In the genomic region with DNA sequence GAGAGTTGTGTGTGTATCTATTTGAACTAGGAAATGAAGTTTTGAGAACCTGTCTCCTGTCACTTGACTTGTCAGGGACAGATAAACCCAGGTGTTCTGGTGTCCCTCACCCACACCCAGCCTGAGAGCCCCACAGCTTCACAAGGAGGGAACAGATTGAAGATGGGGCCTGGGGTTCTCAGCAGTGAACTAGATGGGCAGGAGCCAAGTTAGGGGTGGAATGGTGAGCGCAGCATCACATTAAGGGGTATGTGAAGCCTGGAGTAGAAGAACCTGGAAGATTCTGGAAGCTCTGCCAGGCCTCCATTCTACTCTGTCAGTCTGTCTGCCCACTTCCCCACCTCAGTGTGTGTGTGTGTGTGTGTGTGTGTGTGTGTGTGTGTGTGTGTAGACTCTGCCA, we compare ENCODE assay signal across 21 mouse cellular contexts.
DNase-seq lines count a peak whose midpoint lies in the region; ATAC-seq and TF ChIP-seq lines count a peak whose summit lies in the region.
"Had no signal": no experiment of that assay in that cellular context is flagged by ENCODE, and none has a peak within 500 bp of the region (broad histone marks: within the 10 kb centered on the region; RNA-seq: fewer than 3 reads in every experiment).

No protein-coding gene starts in this region.

- peak overlapping the region; percentile 57; the same call in 1 of the 2 replicates for H3K27ac ChIP-seq in forebrain, postnatal 0 days (ENCODE audit: low read depth, low read length)
- no peak overlapping the region for H3K27ac ChIP-seq in forebrain, embryonic 11.5 days (ENCODE audit: low read depth, low read length)
- H3K27ac ChIP-seq: embryonic facial prominence, embryonic 10.5 days; embryonic facial prominence, embryonic 12.5 days; forebrain, embryonic 12.5 days had no signal

- no peaks in the 10 kb centered on the region for H3K27me3 ChIP-seq in forebrain, postnatal 0 days (ENCODE audit: insufficient read depth, low read length)
- H3K27me3 ChIP-seq in forebrain, embryonic 11.5 days (ENCODE audit: control insufficient read depth, insufficient read depth, low read length), result no peaks in the 10 kb centered on the region
- H3K27me3 ChIP-seq: CH12.LX; embryonic facial prominence, embryonic 12.5 days; forebrain, embryonic 12.5 days; Patski had no signal

- no peaks in the 10 kb centered on the region for H3K36me3 ChIP-seq in forebrain, postnatal 0 days (ENCODE audit: insufficient read depth)
- H3K36me3 ChIP-seq in forebrain, embryonic 11.5 days (ENCODE audit: control insufficient read depth, insufficient read depth, low read length), result no peaks in the 10 kb centered on the region
- H3K36me3 ChIP-seq: embryonic facial prominence, embryonic 10.5 days; embryonic facial prominence, embryonic 12.5 days; forebrain, embryonic 12.5 days; G1E had no signal

- no peaks in the 10 kb centered on the region for H3K9me3 ChIP-seq in forebrain, postnatal 0 days (ENCODE audit: low read length)
- H3K9me3 ChIP-seq in forebrain, embryonic 11.5 days (ENCODE audit: control insufficient read depth, low read length), result no peaks in the 10 kb centered on the region
- H3K9me3 ChIP-seq: embryonic facial prominence, embryonic 10.5 days; embryonic facial prominence, embryonic 12.5 days; forebrain, embryonic 12.5 days had no signal

- 91% methylated on average over 1 of the region's 1 CpGs for WGBS in forebrain, postnatal 0 days
- 75% methylated on average over 1 of the region's 1 CpGs for WGBS in forebrain, embryonic 11.5 days

- no peak for DNase-seq in cerebellum, adult 9-11 months
- DNase-seq in cerebellum, adult 8-10 months, result peak; percentile 21
- DNase-seq in cerebellum, adult 11 months, result no peak
- DNase-seq in forebrain, postnatal 0 days, result no peak
- DNase-seq in forebrain, embryonic 11.5 days (ENCODE audit: low spot score), result no peak
- DNase-seq in left cerebral cortex, postnatal 4 days, result peak; percentile 37
- DNase-seq in left cerebral cortex, postnatal 36 days (ENCODE audit: low spot score in 2 of 2), result no peak
- DNase-seq: adrenal gland, adult 8-10 months; adrenal gland, postnatal 14 days; adrenal gland, postnatal 36 days; B cell, adult 2 months had no signal

- peak; percentile 32; the same call in 1 of the 2 replicates for ATAC-seq in cerebellum, adult (ENCODE audit: insufficient number of reproducible peaks, low FRiP score, low TSS enrichment)
- ATAC-seq in forebrain, postnatal 0 days, result no peak
- ATAC-seq in forebrain, embryonic 11.5 days (replicated peaks; ENCODE audit: low FRiP score), result no peak
- ATAC-seq: activated CD4-positive, CD25-positive, alpha-beta regulatory T cell, adult 4 months; CD4-positive, CD25-positive, alpha-beta regulatory T cell, adult 4 months; forebrain, embryonic 14.5 days; Patski had no signal

- H3K4me3 ChIP-seq in forebrain, postnatal 0 days (ENCODE audit: low read depth, low read length), result no peak overlapping the region
- H3K4me3 ChIP-seq in forebrain, embryonic 11.5 days (ENCODE audit: low read depth, low read length), result no peak overlapping the region
- H3K4me3 ChIP-seq: embryonic facial prominence, embryonic 10.5 days; embryonic facial prominence, embryonic 12.5 days; forebrain, embryonic 12.5 days had no signal

- intact Hi-C loops in left cerebral cortex, postnatal 4 days (cut with DNase I), result no loop called here
- intact Hi-C loops in left cerebral cortex, postnatal 36 days (cut with DNase I), result no loop called here

- H3K4me2 ChIP-seq in forebrain, postnatal 0 days (ENCODE audit: low read depth), result no peak overlapping the region
- H3K4me2 ChIP-seq in forebrain, embryonic 11.5 days (ENCODE audit: low read depth, low read length, severe bottlenecking), result no peak overlapping the region
- H3K4me2 ChIP-seq: embryonic facial prominence, embryonic 12.5 days; forebrain, embryonic 12.5 days had no signal

- no peaks in the 10 kb centered on the region for H3K4me1 ChIP-seq in forebrain, postnatal 0 days (ENCODE audit: insufficient read depth)
- H3K4me1 ChIP-seq in forebrain, embryonic 11.5 days (replicated peaks; ENCODE audit: control insufficient read depth, insufficient read depth, low read length), result no peaks in the 10 kb centered on the region
- H3K4me1 ChIP-seq: embryonic facial prominence, embryonic 12.5 days had no signal

- H3K9ac ChIP-seq in forebrain, postnatal 0 days, result no peak overlapping the region
- no peak overlapping the region for H3K9ac ChIP-seq in forebrain, embryonic 11.5 days (ENCODE audit: low read length)
- H3K9ac ChIP-seq: embryonic facial prominence, embryonic 12.5 days; forebrain, embryonic 12.5 days had no signal

- TF ChIP-seq CTCF in forebrain, postnatal 0 days (IDR thresholded peaks at IDR 0.05; ENCODE audit: low read depth), result no peak

Comparison
In these comparisons a context has a peak if more than half of its experiments do, and no peak if none do; other contexts are left out.
1. DNase-seq: peak in cerebellum, adult 8-10 months (single experiment) and left cerebral cortex, postnatal 4 days (single experiment); none in cerebellum, adult 9-11 months (single experiment), cerebellum, adult 11 months (single experiment), forebrain, postnatal 0 days (single experiment), forebrain, embryonic 11.5 days (single experiment) and left cerebral cortex, postnatal 36 days (0 of 2).